Mouse (Mus musculus) forebrain, embryonic 16.5 days (tissue): ENCODE data around the gene Paf1. TPM values are rescaled to one million over a fixed set of nuclear protein-coding genes. Genes with fewer than 3 reads are reported as not detected.
A peak's percentile ranks its signal among the peaks of the same experiment; 100 is the strongest.

Source experiments
- ATAC-seq: fragments of 200-750 bp; cut with Nextera tagmentation; 2 replicates; pipeline ENCODE4 v1.8.0; 2017; ENCODE audit warnings: mild to moderate bottlenecking, moderate library complexity
- H3K27ac ChIP-seq: fragments of 300-500 bp; sonication (generic); 2 replicates; pipeline ENCODE4 v1.5.1; 2014; ENCODE audit warnings: low read length, control low read depth
- H3K27me3 ChIP-seq: fragments of 300-500 bp; sonication (generic); replicated peaks from 2 replicates; pipeline ENCODE4 v1.6.1; 2014; ENCODE audit warnings: low read length; ENCODE audit not compliant: control insufficient read depth, insufficient read depth
- H3K36me3 ChIP-seq: fragments of 300-500 bp; sonication (generic); 2 replicates; pipeline ENCODE4 v1.6.1; 2014; ENCODE audit not compliant: control insufficient read depth, insufficient read depth
- H3K4me1 ChIP-seq: fragments of 300-500 bp; sonication (generic); replicated peaks from 2 replicates; pipeline ENCODE4 v1.6.1; 2014; ENCODE audit warnings: low read length; ENCODE audit not compliant: control insufficient read depth, insufficient read depth
- H3K4me2 ChIP-seq: fragments of 300-500 bp; sonication (generic); 2 replicates; pipeline ENCODE4 v1.6.1; 2014; ENCODE audit warnings: mild to moderate bottlenecking, low read length, control low read depth
- H3K4me3 ChIP-seq: fragments of 300-500 bp; sonication (generic); replicated peaks from 2 replicates; pipeline ENCODE4 v1.5.1; 2014; ENCODE audit warnings: mild to moderate bottlenecking, low read length, control low read depth
- H3K9ac ChIP-seq: fragments of 300-500 bp; sonication (generic); replicated peaks from 2 replicates; pipeline ENCODE4 v1.6.1; 2014; ENCODE audit warnings: low read depth, low read length, control low read depth
- H3K9me3 ChIP-seq: fragments of 300-500 bp; sonication (generic); 2 replicates; pipeline ENCODE4 v1.6.1; 2016; ENCODE audit warnings: low read length; ENCODE audit not compliant: control insufficient read depth
- WGBS: fragments of 180-500 bp; shearing (Covaris S2); extraction: QIAGEN DNeasy Blood & Tissue Kit; methylation state at CpG from one replicate; pipeline ENCODE4 v1.1.7; 2014; 5-methylcytosine and 5-hydroxymethylcytosine counted together
- polyA plus RNA-seq: library from polyadenylated mRNA; unstranded; fragments of >200 nt; fragmentation: Nextera tagmentation; extraction: Ambion mirVana; gene quantifications from 2 replicates; pipeline ENCODE4 v1.2.1, GENCODE M21; 2015

Paf1 gene
- polyA plus RNA-seq, 1 experiment from 2014 or later, result 111 TPM

DNA sequence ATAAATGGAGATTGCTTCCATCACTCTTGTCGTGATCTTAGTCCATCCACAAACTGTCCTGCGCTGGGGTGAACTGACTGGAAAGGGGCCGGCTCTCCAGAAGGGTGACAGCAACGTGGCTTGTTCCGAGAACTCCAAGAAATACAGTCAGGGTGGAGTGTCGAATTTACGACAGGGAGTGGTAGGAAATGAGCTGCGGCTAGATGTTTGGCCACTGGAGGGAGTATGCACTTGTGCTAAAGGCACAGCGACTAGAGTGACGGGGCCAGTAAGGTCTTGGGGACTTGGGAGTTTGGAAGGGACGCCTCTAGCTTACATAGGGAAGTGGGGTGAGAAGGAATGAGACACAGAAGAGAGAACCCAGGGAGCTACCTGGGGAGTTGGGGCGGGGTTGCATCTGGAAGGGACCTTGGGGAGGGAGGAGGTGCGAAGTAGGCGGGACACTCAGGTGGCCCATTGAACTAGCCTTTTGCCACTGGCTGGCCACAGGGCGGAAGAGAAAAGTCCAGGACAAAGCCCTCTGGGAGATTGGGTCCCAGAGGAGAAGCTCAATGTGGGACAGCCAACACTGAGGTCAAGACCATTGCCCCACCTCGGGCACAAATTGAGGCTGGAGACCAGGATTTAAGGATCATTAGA, 44.3 kb downstream of the Paf1 start, which contains the start of gene Gmfg:
Gene Gmfg (plus strand): TSS at position 516 of the 639 bp plus-strand sequence.
- H3K27me3 ChIP-seq, result no peaks in the 10 kb centered on the region
- H3K4me3 ChIP-seq, result peak within 1 kb of the TSS; percentile 91
- peak; percentile 18 for ATAC-seq
- H3K4me2 ChIP-seq, result peak within 1 kb of the TSS; percentile 64
- H3K4me1 ChIP-seq, result peaks cover 38% of the 10 kb centered on the region
- peak within 1 kb of the TSS; percentile 72 for H3K9ac ChIP-seq
- H3K27ac ChIP-seq, result peak within 1 kb of the TSS; percentile 76
- 2% methylated on average over 16 of the region's 16 CpGs for WGBS
- peaks cover 3% of the 10 kb centered on the region; the same call in 1 of the 2 replicates for H3K36me3 ChIP-seq
- no peaks in the 10 kb centered on the region for H3K9me3 ChIP-seq

DNA sequence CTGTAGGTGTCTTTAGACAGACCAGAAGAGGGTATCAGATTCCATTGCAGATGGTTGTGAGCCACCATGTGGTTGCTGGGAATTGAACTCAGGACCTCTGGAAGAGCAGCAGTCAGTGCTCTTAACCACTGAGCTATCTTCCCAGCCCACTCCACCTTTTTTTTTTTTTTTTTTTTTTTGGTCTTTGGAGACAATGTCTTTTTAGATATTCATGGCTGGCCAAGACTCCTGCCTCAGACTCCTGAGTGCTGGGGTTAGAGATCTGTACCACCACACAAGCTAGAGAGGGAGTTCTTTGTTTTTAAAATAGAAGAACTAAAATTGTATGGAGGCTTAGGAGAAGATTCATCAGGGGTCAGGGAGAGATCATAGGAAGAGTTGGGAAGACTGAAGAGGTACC, 45.2 kb downstream of the Paf1 start:
- no peak for ATAC-seq
- Histone ChIP-seq H3K36me3 (no peaks in the 10 kb centered on the region), H3K4me3 (no peak overlapping the region)

DNA sequence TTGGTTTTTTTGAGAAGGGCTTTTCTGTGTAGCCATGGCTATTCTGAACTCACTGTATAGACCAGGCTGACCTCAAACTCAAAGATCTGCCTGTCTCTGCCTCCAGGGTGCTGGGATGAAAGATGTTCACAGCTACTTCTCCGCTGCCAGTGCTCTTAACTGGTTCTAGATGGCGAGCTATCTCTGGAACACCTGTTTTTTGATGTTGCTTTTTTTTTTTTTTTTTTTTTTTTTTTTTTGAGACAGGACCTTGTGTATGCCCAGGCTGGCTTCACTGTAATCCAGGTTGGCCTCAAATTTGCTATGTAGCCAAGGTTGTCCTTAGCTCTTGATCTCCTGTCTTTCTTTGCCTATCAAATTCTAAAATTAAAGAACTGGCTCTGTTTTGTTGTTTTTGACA, 46.0 kb downstream of the Paf1 start:
- Histone ChIP-seq H3K4me3 (no peak overlapping the region), H3K4me1 (peaks cover 21% of the 10 kb centered on the region), H3K27me3 (no peaks in the 10 kb centered on the region), H3K27ac (no peak overlapping the region), H3K9me3 (no peaks in the 10 kb centered on the region), H3K9ac (no peak overlapping the region), H3K36me3 (no peaks in the 10 kb centered on the region), H3K4me2 (no peak overlapping the region)
- 96% methylated on average over 2 of the region's 2 CpGs for whole genome bisulfite sequencing
- ATAC-seq, result no peak

More for the DNA sequence above, 45.2 kb downstream of the Paf1 start:
- H3K27me3 ChIP-seq, result no peaks in the 10 kb centered on the region
- no peaks in the 10 kb centered on the region for H3K9me3 ChIP-seq
- H3K27ac ChIP-seq, result no peak overlapping the region
- H3K9ac ChIP-seq, result no peak overlapping the region
- H3K4me2 ChIP-seq, result no peak overlapping the region
- peaks cover 29% of the 10 kb centered on the region for H3K4me1 ChIP-seq

DNA sequence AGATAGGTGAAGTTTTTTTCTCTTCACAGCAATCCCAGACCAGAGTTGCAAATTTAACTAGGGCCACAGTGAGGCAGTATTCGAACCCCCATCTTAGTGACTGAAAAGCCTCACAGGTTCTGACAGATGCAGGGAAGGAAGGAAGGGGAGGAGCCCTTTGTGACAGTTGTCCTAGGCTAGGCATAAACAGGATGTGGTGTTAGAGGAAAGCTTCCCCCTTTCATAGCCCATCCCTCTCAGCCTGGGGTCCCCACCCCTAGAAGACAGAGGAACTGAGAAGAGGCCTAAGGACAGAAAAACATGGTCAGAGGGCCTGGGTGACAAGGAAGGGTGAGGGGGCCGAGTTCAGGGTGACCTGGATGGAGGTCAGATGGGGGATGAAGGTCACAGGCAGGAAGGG, 48.0 kb downstream of the Paf1 start:
- H3K4me2 ChIP-seq, result no peak overlapping the region
- ATAC-seq, result no peak
- H3K36me3 ChIP-seq, result no peaks in the 10 kb centered on the region
- no peak overlapping the region for H3K4me3 ChIP-seq
- 67% methylated on average over 2 of the region's 2 CpGs for WGBS
- 0 out of 2 replicates have a peak, but pooled peaks cover under 1% of the 10 kb centered on the region for H3K27me3 ChIP-seq
- H3K27ac ChIP-seq, result no peak overlapping the region
- H3K9ac ChIP-seq, result no peak overlapping the region
- no peaks in the 10 kb centered on the region for H3K9me3 ChIP-seq
- peaks cover 4% of the 10 kb centered on the region; the same call in 1 of the 2 replicates for H3K4me1 ChIP-seq

DNA sequence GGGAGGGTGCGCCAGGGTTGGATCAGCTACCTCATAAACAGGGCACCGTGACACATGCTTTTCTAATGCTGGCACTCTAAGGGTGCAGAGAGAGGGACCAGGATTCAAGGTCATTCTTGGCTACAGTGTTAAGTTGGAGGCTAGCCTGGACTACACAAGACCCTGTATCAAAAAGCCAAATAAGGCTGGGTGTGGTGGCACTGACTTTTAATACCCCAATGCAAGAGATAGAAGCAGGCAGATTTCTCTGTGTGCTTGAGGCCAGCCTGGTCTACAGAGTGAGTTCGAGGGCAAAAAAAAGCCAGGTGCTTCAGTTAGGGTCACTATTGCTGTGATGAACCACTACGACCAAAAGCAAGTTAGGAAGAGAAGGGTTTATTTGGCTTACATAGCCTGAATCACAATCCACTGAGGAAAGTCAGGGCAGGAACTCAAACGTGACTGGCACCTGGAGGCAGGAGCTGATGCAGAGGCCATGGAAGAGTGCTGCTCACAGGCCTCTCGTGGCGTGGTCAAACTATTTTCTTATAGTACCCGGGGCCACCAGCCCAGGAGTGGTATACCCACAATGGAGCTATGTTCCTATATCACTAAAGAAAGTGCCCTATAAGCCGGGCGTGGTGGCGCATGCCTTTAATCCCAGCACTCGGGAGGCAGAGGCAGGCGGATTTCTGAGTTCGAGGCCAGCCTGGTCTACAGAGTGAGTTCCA, 49.2 kb downstream of the Paf1 start:
- H3K9ac ChIP-seq, result no peak overlapping the region
- no peak overlapping the region for H3K27ac ChIP-seq
- 0 out of 2 replicates have a peak, but pooled peaks cover 2% of the 10 kb centered on the region for H3K27me3 ChIP-seq
- no peak overlapping the region for H3K4me3 ChIP-seq
- H3K4me2 ChIP-seq, result no peak overlapping the region
- H3K36me3 ChIP-seq, result no peaks in the 10 kb centered on the region
- 91% methylated on average over 12 of the region's 14 CpGs for WGBS
- peaks cover 6% of the 10 kb centered on the region for H3K4me1 ChIP-seq
- no peak for ATAC-seq
- H3K9me3 ChIP-seq, result no peaks in the 10 kb centered on the region

DNA sequence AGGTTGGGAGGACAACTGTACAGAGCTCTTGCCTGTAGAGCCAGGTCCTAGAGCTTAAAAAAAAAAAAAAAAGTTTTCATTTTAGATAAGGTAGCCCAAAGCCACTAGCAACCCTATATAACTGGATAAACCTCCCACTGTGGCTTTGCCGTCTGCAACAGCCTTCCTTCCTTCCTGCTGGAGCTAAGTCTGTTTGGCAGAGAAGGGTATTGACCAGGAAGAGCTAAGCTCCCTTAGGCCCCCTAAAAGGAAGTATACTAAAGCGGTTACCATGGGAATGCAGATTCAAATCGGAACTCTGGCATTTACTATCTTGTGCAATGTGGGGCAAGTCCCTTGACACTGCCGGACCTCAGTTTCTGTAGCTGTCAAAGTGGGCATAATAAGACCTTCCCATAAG, 49.9 kb downstream of the Paf1 start:
- Histone ChIP-seq H3K4me1 (peaks cover 2% of the 10 kb centered on the region; the same call in 1 of the 2 replicates), H3K9ac (no peak overlapping the region), H3K9me3 (no peaks in the 10 kb centered on the region), H3K27me3 (0 out of 2 replicates have a peak, but pooled peaks cover 2% of the 10 kb centered on the region), H3K4me2 (no peak overlapping the region), H3K36me3 (no peaks in the 10 kb centered on the region), H3K4me3 (no peak overlapping the region), H3K27ac (no peak overlapping the region)
- 52% methylated on average over 4 of the region's 4 CpGs for WGBS
- no peak for ATAC-seq

DNA sequence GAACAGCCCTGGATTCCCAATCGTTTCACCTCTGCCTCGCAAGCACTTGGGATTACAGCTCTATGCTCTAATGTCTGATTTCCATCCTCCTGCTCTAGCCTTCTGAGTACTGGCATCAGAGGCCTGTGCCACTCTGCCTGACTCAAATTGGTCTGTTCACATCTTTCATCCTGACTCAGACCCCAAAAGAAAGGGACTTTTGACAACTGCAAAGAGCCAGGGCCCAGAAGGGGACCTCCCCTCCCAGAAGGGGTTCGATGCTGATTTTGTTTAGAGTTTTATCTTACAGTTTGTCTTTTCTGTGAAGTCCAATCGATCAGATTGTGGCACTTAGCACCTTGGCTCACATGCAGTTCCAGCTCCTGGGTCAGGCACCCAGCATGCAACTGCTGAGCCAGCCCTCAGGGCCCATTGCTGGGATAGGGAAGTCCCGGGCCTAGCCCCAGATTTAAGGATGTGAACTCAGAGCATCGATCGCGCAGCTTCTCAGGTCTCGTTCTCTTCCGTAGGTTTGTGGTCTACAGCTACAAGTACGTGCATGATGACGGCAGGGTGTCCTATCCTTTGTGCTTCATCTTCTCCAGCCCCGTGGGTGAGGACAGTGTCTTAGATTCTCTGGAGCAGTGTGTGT, 51.7 kb downstream of the Paf1 start:
- WGBS, result 86% methylated on average over 13 of the region's 13 CpGs
- Histone ChIP-seq H3K27me3 (0 out of 2 replicates have a peak, but pooled peaks cover 2% of the 10 kb centered on the region), H3K36me3 (no peaks in the 10 kb centered on the region), H3K27ac (no peak overlapping the region), H3K9me3 (no peaks in the 10 kb centered on the region), H3K4me1 (peaks cover 2% of the 10 kb centered on the region; the same call in 1 of the 2 replicates), H3K4me2 (no peak overlapping the region), H3K9ac (no peak overlapping the region), H3K4me3 (no peak overlapping the region)
- ATAC-seq, result no peak

DNA sequence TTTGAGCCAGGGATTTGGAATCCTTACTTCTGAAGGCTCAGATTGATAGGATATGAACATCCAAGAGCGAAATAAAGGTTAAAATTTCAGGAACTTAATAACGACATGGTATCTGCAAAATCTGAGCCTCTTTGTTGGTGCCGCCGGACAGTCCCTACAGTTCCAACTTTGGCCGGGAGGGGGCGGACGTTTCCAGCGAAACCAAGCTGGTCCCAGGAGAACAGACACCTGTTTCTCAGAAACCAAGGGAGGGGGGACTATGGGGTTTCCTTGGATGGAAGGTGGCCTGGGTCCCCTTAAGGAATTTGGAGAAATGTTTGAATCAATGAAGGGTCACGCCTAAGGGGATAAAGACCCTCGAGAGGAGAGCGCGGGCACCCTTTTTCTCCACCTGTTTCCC, 53.7 kb downstream of the Paf1 start:
- Histone ChIP-seq H3K36me3 (no peaks in the 10 kb centered on the region), H3K4me2 (no peak overlapping the region), H3K27ac (no peak overlapping the region), H3K4me1 (peaks cover 2% of the 10 kb centered on the region; the same call in 1 of the 2 replicates), H3K27me3 (0 out of 2 replicates have a peak, but pooled peaks cover 2% of the 10 kb centered on the region), H3K4me3 (no peak overlapping the region), H3K9me3 (no peaks in the 10 kb centered on the region), H3K9ac (no peak overlapping the region)
- ATAC-seq, result no peak
- 6% methylated on average over 12 of the region's 12 CpGs for WGBS
